Mouse (Mus musculus) midbrain, embryonic 14.5 days (tissue): ENCODE measurements at regions not wholly inside any gene's neighbourhood (a gene's known extent, or its start where the extent isn't known, plus 50 kb on each side); places are given as distances from the start of the nearest gene placed in this dataset.
A peak's percentile ranks its signal among the peaks of the same experiment; 100 is the strongest.

Experiments used
- ATAC-seq: fragments of 200-750 bp; cut with Nextera tagmentation; 2 replicates; pipeline ENCODE4 v1.8.0; 2017; ENCODE audit warnings: moderate number of reproducible peaks, moderate library complexity; ENCODE audit not compliant: low FRiP score, low TSS enrichment
- DNase-seq: peaks from one replicate; pipeline ENCODE4 v3.0.0-alpha.2; 2015
- H3K27ac ChIP-seq: fragments of 300-500 bp; sonication (generic); replicated peaks from 2 replicates; pipeline ENCODE4 v1.5.1; 2014; ENCODE audit warnings: mild to moderate bottlenecking, low read depth, low read length, moderate library complexity
- H3K27me3 ChIP-seq: fragments of 300-500 bp; sonication (generic); 2 replicates; pipeline ENCODE4 v1.6.1; 2014; ENCODE audit warnings: low read length, control low read depth, mixed read lengths; ENCODE audit not compliant: control insufficient read depth, insufficient read depth
- H3K36me3 ChIP-seq: fragments of 300-500 bp; sonication (generic); 2 replicates; pipeline ENCODE4 v1.6.1; 2014; ENCODE audit warnings: low read length, control low read depth; ENCODE audit not compliant: control insufficient read depth, insufficient read depth
- H3K4me1 ChIP-seq: fragments of 300-500 bp; sonication (generic); 2 replicates; pipeline ENCODE4 v1.6.1; 2014; ENCODE audit warnings: mild to moderate bottlenecking, antibody characterized with exemption, low read length, control low read depth; ENCODE audit not compliant: control insufficient read depth, insufficient read depth
- H3K4me2 ChIP-seq: fragments of 300-500 bp; sonication (generic); 2 replicates; pipeline ENCODE4 v1.6.1; 2014; ENCODE audit warnings: mild to moderate bottlenecking, low read length, moderate library complexity
- H3K4me3 ChIP-seq: fragments of 300-500 bp; sonication (generic); replicated peaks from 2 replicates; pipeline ENCODE4 v1.5.1; 2014; ENCODE audit warnings: low read depth, low read length
- H3K9ac ChIP-seq: fragments of 300-500 bp; sonication (generic); replicated peaks from 2 replicates; pipeline ENCODE4 v1.6.1; 2014; ENCODE audit warnings: mild to moderate bottlenecking, low read length, moderate library complexity
- H3K9me3 ChIP-seq: fragments of 300-500 bp; sonication (generic); 2 replicates; pipeline ENCODE4 v1.6.1; 2016; ENCODE audit warnings: low read length, control low read depth, mixed read lengths; ENCODE audit not compliant: control insufficient read depth
- WGBS: fragments of 180-500 bp; shearing (Covaris S2); extraction: QIAGEN DNeasy Blood & Tissue Kit; methylation state at CpG from one replicate; pipeline ENCODE4 v1.1.7; 2014; 5-methylcytosine and 5-hydroxymethylcytosine counted together

DNA sequence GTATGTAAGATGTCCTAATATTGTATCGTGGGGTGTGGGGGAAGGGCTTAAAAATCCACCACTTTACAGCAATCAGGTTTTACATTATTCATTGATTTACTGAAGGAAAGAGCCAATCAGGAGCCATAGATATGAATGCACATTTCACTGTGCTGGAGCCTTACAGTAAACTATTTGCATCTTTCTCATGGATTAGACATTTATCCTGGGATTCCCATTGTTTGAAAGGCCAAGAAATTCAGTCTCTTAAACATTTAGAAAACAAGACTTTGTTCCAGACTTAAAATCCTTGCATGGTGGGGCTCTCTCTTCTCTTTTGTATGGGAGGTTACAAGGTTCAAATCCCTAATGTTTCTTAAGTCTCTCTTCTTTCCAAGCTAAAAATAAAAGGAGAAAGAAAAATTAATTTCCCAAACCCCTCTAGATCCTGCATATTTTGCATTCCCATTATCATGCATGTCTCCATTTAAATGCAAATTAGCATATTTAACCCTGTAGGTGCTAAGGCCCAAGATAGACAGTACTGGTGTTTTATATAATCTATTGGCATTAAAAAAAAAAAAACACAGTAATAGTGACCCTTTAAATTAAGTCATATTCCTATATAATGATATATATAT, 230.3 kb downstream of the Mef2c start:
- ATAC-seq: no peak
- WGBS: 0% methylated on average over 1 of the region's 1 CpGs

DNA sequence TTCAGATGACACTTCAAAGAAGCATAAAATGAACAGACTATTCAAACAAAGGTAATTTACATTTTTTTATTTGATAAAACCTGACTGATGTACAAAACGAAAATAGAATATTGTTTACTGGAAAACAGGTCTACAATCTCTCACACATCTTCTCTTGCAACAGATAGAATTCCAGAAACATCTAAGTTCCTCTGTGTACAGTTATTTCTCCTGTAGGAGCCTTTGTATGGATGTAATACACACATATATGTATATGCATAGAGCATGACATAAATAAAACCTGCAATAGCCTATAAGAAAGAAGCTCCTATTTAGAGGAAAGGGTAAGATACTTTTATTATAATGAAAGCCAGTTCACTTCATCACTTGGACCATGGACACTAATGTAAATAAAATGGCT, 230.8 kb downstream of the Mef2c start:
- Histone ChIP-seq H3K4me2 (peak overlapping the region; percentile 95), H3K27me3 (no peaks in the 10 kb centered on the region), H3K4me3 (peak overlapping the region; percentile 86), H3K27ac (peak overlapping the region; percentile 87), H3K36me3 (peaks cover 52% of the 10 kb centered on the region), H3K9ac (peak overlapping the region; percentile 88), H3K4me1 (no peaks in the 10 kb centered on the region), H3K9me3 (no peaks in the 10 kb centered on the region)
- ATAC-seq (no peak), DNase-seq (peak; percentile 44)
- 2% methylated on average over 1 of the region's 1 CpGs for WGBS

More for the DNA sequence above, 230.3 kb downstream of the Mef2c start:
- peak; percentile 78 for DNase-seq
- Histone ChIP-seq H3K27ac (peak overlapping the region; percentile 100), H3K9me3 (no peaks in the 10 kb centered on the region), H3K36me3 (peaks cover 47% of the 10 kb centered on the region), H3K4me3 (peak overlapping the region; percentile 86), H3K4me1 (no peaks in the 10 kb centered on the region), H3K4me2 (peak overlapping the region; percentile 86), H3K9ac (peak overlapping the region; percentile 100), H3K27me3 (no peaks in the 10 kb centered on the region)

DNA sequence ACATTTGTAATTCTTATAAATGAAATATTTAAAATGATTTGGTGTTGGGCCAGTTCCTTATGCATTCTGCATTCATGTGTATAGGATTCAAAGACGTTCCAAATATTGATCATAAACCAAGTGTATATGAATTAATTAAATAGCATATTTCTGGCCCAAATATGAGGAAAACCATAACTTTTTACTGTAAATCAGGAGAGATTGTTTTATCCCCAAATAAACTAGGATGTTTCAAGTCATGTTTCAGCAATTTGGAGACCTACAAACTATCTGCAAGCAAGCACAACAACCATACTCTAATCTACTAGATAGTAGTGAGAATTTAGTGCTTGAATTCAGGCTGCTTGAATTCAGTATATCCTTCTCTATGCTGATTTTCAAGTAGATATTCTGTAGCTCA, 231.3 kb downstream of the Mef2c start:
- Histone ChIP-seq H3K9me3 (no peaks in the 10 kb centered on the region), H3K27ac (peak overlapping the region; percentile 87), H3K4me1 (no peaks in the 10 kb centered on the region), H3K9ac (peak overlapping the region; percentile 88), H3K27me3 (no peaks in the 10 kb centered on the region), H3K36me3 (peaks cover 56% of the 10 kb centered on the region), H3K4me3 (peak overlapping the region; percentile 86), H3K4me2 (peak overlapping the region; percentile 95)
- ATAC-seq (no peak), DNase-seq (peak; percentile 50)
- WGBS: 16% methylated on average over 1 of the region's 1 CpGs

DNA sequence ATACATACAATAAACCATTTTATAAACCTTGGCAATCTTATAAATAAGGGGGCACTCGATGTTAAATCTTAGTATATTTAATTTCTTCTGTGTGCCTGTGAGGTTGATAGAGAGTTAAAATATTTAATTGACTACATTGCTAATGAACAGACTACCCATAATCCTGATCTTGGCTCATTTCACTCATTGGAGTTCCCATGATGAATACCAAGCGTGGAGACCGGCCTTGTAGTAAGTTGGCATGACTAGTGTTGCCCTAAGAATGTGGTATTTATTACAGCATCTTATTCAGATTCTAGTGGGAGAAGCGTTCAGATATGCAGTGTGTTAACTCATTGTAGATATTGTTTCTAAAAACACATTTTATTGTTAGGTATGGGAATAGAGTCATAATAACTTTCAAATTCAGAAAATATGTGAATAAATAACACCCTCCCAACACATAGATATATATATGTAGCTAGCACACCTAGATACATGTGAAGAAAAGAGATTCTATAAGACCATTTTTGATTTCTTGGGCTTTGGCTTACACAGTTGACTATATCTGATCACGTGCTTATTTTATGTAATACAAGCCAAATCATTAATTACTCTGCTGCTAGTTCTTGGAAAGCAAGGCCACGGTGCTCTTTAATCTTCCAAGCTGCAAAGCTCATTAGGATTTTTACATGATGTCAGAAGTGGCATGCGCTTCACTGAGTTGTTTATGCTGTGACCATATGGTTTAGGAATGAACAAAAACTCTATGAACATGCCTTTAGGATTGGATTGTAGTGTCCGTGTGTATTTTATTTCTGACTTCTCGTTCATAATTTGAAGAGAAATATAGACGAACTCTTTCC, 232.0 kb downstream of the Mef2c start:
- DNase-seq (peak; percentile 75), ATAC-seq (no peak)
- Histone ChIP-seq H3K27me3 (no peaks in the 10 kb centered on the region), H3K9ac (peak overlapping the region; percentile 88), H3K4me3 (peak overlapping the region; percentile 86), H3K9me3 (no peaks in the 10 kb centered on the region), H3K4me2 (peak overlapping the region; percentile 95), H3K4me1 (no peaks in the 10 kb centered on the region), H3K27ac (peak overlapping the region; percentile 87), H3K36me3 (peaks cover 64% of the 10 kb centered on the region)
- 18% methylated on average over 10 of the region's 10 CpGs for WGBS

DNA sequence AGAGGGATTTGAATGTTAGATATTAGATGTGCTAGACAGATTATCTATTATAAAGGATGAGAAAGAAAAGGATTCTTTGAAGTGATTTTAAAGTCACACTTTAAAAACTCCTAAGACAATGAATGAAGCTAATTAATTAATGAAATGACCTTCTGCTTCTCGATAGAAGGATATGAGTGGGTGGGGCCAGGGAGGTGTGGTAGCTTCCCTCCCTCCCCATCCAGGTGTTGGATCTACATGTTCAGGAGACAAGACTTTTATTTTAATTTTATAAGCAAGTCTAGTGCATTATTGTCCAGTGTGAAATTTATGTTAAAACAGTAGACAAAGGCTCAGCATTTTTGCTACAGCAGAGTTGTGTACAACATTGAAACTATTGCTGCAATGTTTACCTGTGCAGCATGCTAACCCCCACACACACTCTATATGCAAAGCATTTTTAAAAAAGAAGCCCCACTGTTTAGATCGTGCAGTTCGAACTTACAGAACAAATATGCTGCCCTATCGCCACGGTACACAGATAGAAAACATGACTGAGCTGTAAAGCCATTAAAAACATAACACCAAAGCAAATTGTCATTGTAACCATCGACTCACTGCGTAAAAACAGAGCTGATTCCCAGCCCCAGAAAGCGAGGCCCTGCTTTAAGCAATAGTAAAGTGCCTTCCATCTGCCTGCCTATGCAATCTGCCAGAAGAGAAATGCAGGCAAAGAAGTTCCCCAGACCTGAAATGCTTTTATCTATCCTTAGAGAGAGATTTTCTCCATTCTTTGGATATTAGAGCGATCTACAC, 233.4 kb downstream of the Mef2c start:
- no peaks in the 10 kb centered on the region for H3K27me3 ChIP-seq
- WGBS: under 1% methylated on average over 9 of the region's 9 CpGs
- peak overlapping the region; percentile 93 for H3K9ac ChIP-seq
- peak overlapping the region; percentile 95 for H3K4me2 ChIP-seq
- H3K36me3 ChIP-seq: peaks cover 65% of the 10 kb centered on the region
- peak overlapping the region; percentile 97 for H3K27ac ChIP-seq
- no peaks in the 10 kb centered on the region for H3K9me3 ChIP-seq
- ATAC-seq: no peak
- 0 out of 2 replicates have a peak, but pooled peaks cover 2% of the 10 kb centered on the region for H3K4me1 ChIP-seq
- peak overlapping the region; percentile 86 for H3K4me3 ChIP-seq
- DNase-seq: no peak

DNA sequence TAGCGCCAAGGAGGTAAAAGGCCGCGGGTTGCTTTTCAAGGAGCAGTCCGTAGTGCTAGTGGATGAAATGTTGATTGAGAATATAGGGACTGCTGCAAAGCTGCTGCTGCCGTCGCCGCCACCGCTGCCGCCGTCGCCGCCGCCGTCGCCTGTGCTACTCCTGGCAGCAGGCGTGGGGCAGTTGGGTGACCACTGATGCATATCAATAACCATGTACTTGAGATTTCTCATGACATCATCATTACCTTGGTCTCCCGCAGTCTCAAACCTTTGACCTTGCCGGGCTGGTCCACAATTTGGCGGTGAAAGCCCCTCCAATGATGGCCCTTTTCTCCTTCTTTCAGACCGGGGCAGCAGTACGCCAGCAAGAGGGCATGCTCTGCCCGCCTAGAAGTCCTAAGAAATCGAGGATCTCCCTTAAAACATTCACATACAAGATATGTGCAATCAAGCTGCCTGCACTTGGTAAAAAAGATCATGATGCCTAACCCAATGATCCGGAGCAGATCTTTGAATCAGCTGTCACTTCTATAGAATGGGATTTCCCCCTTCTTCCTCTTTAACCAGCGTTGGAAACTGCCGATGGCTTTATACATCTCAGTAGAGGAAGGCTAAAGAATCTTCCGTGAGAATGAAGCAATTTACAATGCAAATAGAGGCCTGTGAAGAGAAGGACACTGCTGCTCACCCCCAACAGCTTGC, 234.1 kb downstream of the Mef2c start:
- ATAC-seq: no peak

DNA sequence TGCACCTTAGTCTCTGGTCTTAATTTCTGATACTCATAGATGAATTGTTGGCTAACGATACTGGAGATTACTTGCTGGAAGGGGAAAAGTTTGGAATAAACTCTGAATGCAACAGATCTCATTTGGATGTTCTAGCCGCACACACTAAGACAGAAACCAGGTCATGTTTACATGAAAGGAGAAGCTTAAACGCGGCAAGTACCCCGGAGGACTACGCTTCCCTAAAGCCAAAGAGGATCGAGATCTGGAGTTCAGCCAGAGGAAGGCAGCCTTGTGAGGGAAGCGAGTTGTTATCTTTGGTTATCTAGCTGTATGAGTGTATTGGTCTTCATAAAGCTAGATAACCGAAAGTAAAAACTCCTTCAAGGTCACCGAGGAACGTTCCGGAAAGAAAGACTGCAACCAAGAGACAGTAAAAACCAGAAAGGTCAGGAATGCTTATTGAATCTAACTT, 234.7 kb downstream of the Mef2c start:
- Histone ChIP-seq H3K4me1 (0 out of 2 replicates have a peak, but pooled peaks cover 5% of the 10 kb centered on the region), H3K27me3 (no peaks in the 10 kb centered on the region), H3K36me3 (peaks cover 54% of the 10 kb centered on the region), H3K4me3 (peak overlapping the region; percentile 86), H3K9me3 (no peaks in the 10 kb centered on the region), H3K27ac (peak overlapping the region; percentile 97), H3K9ac (peak overlapping the region; percentile 93), H3K4me2 (peak overlapping the region; percentile 95)
- 1% methylated on average over 12 of the region's 12 CpGs for WGBS
- DNase-seq (peak; percentile 77), ATAC-seq (no peak)

More for the DNA sequence above, 234.1 kb downstream of the Mef2c start:
- Histone ChIP-seq H3K9me3 (no peaks in the 10 kb centered on the region), H3K4me2 (peak overlapping the region; percentile 95), H3K4me1 (0 out of 2 replicates have a peak, but pooled peaks cover 5% of the 10 kb centered on the region), H3K27ac (peak overlapping the region; percentile 97), H3K27me3 (no peaks in the 10 kb centered on the region), H3K36me3 (peaks cover 60% of the 10 kb centered on the region), H3K9ac (peak overlapping the region; percentile 93), H3K4me3 (peak overlapping the region; percentile 86)
- peak; percentile 77 for DNase-seq
- under 1% methylated on average over 27 of the region's 27 CpGs for WGBS

DNA sequence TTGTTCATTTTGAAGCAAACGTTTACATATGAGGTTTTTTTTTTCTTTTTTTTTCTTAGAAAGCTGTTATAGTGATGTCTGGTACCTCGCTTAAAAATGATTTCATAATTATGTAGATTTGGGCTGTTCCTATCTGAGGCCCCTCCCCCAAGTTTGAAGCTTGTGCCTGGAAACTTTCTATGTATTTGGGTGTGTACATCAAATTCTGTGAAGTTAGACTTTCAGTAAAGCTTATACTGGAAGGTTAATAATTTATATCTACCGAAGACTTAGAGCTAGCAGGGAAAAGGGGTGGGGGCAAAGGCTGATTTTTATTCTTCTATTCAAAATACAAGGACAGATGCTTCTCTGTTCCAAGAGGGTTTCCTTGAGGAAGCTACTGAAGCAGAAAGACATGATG, 235.3 kb downstream of the Mef2c start:
- Histone ChIP-seq H3K27me3 (no peaks in the 10 kb centered on the region), H3K9ac (peak overlapping the region; percentile 93), H3K27ac (peak overlapping the region; percentile 97), H3K4me1 (peaks cover 7% of the 10 kb centered on the region; the same call in 1 of the 2 replicates), H3K4me2 (peak overlapping the region; percentile 95), H3K9me3 (no peaks in the 10 kb centered on the region), H3K36me3 (peaks cover 51% of the 10 kb centered on the region), H3K4me3 (peak overlapping the region; percentile 86)
- 2% methylated on average over 3 of the region's 3 CpGs for WGBS
- no peak for ATAC-seq
- DNase-seq: no peak
